Mouse (Mus musculus) kidney, postnatal 4 days (tissue): ENCODE results near the gene Etnk2.
A peak's percentile ranks its signal among the peaks of the same experiment; 100 is the strongest.

ENCODE experiments used
- DNase-seq, 2 experiments: peaks; one replicate each; pipeline ENCODE4 v3.0.0; 2021; ENCODE audit warnings: mixed read lengths in 2 of 2

Gene Etnk2

DNA sequence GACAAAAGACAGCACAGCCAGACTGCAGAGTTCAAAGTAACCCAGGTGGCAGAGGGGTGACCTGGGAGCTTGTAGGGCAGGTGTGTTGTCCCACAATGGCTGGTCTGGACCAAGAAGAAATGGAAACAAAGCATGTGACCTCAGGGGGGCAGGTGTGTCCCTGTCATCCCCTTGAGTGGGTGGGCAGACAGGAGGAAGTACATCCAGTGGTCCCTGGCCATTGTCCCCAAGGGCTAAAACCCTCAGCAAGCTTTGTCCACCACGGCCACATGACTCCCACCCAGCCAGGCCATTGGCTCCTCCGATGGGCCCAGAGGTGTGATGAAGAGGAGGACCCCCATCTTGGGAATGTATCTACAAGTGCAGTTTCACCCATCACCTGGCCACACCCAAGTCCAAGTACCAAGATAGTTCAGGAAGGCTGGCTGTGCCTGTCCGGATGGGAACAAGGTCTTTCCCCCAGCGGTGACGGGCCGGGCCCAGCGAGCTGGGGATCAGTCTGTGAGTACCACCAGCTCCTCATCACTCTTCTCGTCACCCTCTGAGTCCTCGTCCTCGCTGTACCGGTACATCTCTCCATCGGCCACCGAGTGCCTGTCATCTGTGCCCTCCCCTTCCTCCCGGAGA lies 19.9 kb downstream of the Etnk2 start:
- DNase-seq, result no peak

GRCm38 (mm10) chr1:133385506-133385905 lies 22.1 kb downstream of the Etnk2 start:
- DNase-seq, result peak; percentile 88

DNA sequence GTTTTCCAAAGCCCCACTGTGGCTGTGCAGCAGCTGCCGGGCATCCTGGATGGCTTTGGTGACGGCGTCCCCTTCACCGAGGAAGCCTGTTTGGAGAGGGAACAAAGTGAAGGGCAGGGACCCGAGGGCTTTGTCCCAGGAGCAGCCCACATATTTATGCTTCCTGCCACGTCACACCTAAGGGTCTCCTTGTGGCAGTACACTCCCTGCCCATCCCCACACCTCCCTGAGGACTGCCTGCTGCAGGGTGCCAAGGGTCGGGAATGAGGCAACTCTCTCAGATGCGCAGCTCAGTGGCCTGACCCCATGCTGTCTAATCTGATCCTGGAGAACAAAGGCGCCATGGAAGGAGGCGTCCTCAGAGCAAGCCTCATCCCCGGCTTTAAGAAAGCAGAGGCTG lies 22.8 kb downstream of the Etnk2 start:
- DNase-seq, result no peak

GRCm38 (mm10) chr1:133387539-133388268 lies 24.3 kb downstream of the Etnk2 start:
- no peak for DNase-seq

- DNase-seq, result no peak
These were observed 31.3 kb downstream of the Etnk2 start for GRCm38 (mm10) chr1:133394702-133395101.

- no peak for DNase-seq
These were observed 33.3 kb downstream of the Etnk2 start for GRCm38 (mm10) chr1:133396693-133397092.

- no peak for DNase-seq
These were observed 33.7 kb downstream of the Etnk2 start for GRCm38 (mm10) chr1:133397094-133397482.

- peak; percentile 50 to 67 for DNase-seq
These were observed 34.3 kb downstream of the Etnk2 start for GRCm38 (mm10) chr1:133397483-133398237.

- peak in 1 of 2 experiments; percentile 48 for DNase-seq
These were observed 36.8 kb downstream of the Etnk2 start for GRCm38 (mm10) chr1:133400014-133400725.

DNA sequence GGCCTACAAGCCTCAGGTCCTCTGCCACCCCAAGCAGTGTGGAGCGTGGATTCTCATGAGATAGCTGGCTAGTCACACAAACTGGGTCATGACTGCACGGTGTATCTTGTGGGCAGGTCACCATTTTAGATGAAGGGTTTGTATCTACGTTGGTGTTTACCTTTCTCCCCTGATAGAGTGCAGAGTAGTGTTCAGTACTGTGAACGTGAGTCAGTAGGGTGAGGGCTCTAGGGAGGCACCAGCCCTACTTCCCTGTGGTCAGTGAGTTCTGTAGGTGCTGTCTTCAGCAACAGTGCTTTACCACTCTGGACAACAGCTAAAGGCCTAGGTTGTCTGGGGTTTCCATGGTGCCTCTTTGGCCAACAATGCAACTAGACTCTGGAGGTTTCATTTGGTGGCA lies 40.6 kb downstream of the Etnk2 start:
- no peak for DNase-seq

GRCm38 (mm10) chr1:133406614-133407013 lies 43.2 kb downstream of the Etnk2 start:
- DNase-seq, result no peak

GRCm38 (mm10) chr1:133407436-133407835 lies 44.1 kb downstream of the Etnk2 start:
- DNase-seq, result no peak

- DNase-seq, result no peak
These were observed 44.9 kb downstream of the Etnk2 start for GRCm38 (mm10) chr1:133408321-133408720.

GRCm38 (mm10) chr1:133408880-133409516 lies 45.6 kb downstream of the Etnk2 start:
- DNase-seq, result peak in 1 of 2 experiments; percentile 47

- no peak for DNase-seq
These were observed 46.4 kb downstream of the Etnk2 start for GRCm38 (mm10) chr1:133409786-133410185.

GRCm38 (mm10) chr1:133411506-133412147 lies 48.3 kb downstream of the Etnk2 start:
- no peak for DNase-seq

GRCm38 (mm10) chr1:133412941-133413340 lies 49.6 kb downstream of the Etnk2 start:
- peak; percentile 42 to 60 for DNase-seq

- DNase-seq, result peak; percentile 27 to 59
These were observed 51.7 kb downstream of the Etnk2 start for GRCm38 (mm10) chr1:133415086-133415485.

DNA sequence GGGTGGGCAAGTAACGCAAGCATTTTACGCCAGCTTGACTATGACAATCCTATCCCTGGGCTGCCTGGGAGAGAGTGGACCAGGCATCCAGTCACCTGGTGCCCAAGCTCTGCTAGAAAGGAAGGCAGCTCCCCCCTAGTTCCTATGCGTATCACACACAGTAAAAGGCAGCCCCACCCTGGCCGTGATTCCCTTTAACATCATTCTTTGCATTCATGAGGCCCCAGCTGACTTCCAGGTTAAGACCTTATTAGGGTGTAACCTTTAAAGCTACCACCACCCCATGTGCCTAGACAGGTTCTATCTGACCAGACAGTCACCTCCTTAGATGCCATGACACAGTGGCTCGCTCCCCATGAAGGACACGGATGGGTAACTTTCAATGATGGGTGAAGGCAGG lies 52.1 kb downstream of the Etnk2 start:
- peak in 1 of 2 experiments; percentile 11 for DNase-seq

DNA sequence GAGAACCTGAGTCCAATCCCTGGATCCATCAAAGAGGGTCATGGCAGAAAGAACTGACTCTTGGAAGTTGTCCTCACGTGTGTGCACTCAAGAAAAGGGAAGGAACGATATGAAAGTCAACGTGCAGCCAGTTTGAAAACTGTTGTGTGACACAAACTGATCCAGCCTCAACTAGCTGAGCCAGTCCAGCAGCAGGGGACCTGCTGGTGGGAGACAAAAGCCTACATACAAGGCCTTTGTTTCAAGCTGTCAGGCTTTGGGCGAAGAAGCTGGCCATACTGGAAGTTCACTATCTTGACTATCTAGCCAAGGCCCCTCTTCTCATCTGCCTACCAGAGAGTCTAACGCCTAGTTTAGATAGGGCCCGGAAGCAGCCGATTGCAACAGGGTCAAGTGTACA lies 53.1 kb downstream of the Etnk2 start:
- DNase-seq, result no peak

- no peak for DNase-seq
These were observed 53.7 kb downstream of the Etnk2 start for GRCm38 (mm10) chr1:133417113-133417512.

GRCm38 (mm10) chr1:133417539-133417938 lies 54.2 kb downstream of the Etnk2 start:
- DNase-seq, result peak; percentile 14 to 39
